Mouse (Mus musculus) CD4-positive helper T cell, adult 2 months (primary cell): ENCODE results near the gene Amn1.
"Not testable (repeated sequence)": the region's sequence is repeated elsewhere in the genome, so short reads cannot be mapped to it uniquely, and the experiment has no call there.

Source experiments
- DNase-seq: peaks from one replicate; pipeline ENCODE4 v3.0.0-alpha.2; 2012; ENCODE audit warnings: low read depth, missing footprints, low spot score

Gene Amn1

GRCm38 (mm10) chr6:149188041-149188924 lies at the start of gene Amn1:
Gene Amn1 (minus strand): TSS chr6:149188712.
- peak; percentile 96 for DNase-seq

- no peak for DNase-seq
Observed at GRCm38 (mm10) chr6:149236807-149237206, 48.3 kb upstream of the Amn1 start.

GRCm38 (mm10) chr6:149233918-149234317 lies 45.4 kb upstream of the Amn1 start:
- no peak for DNase-seq

- no peak for DNase-seq
Observed at GRCm38 (mm10) chr6:149224751-149225150, 36.2 kb upstream of the Amn1 start.

GRCm38 (mm10) chr6:149221296-149221695 lies 32.8 kb upstream of the Amn1 start:
- DNase-seq, result no peak

GRCm38 (mm10) chr6:149198572-149198971 lies 10.1 kb upstream of the Amn1 start:
- DNase-seq, result no peak

GRCm38 (mm10) chr6:149197116-149197515 lies 8.6 kb upstream of the Amn1 start:
- no peak for DNase-seq

GRCm38 (mm10) chr6:149193276-149193905 lies 4.9 kb upstream of the Amn1 start:
- DNase-seq, result peak; percentile 87

GRCm38 (mm10) chr6:149191951-149192350 lies 3.4 kb upstream of the Amn1 start:
- DNase-seq, result not testable (repeated sequence)

GRCm38 (mm10) chr6:149189340-149189922 lies 919 bp upstream of the Amn1 start:
- DNase-seq, result peak; percentile 6

GRCm38 (mm10) chr6:149188925-149189257 lies 379 bp upstream of the Amn1 start:
- no peak for DNase-seq

GRCm38 (mm10) chr6:149187371-149187770 lies 1.1 kb downstream of the Amn1 start:
- DNase-seq, result no peak

GRCm38 (mm10) chr6:149184007-149184406 lies 4.5 kb downstream of the Amn1 start:
- no peak for DNase-seq

GRCm38 (mm10) chr6:149179064-149179463 lies 9.4 kb downstream of the Amn1 start:
- DNase-seq, result no peak

GRCm38 (mm10) chr6:149174932-149175570 lies 13.5 kb downstream of the Amn1 start:
- no peak for DNase-seq

- no peak for DNase-seq
Observed at GRCm38 (mm10) chr6:149173831-149174625, 14.5 kb downstream of the Amn1 start.

GRCm38 (mm10) chr6:149169965-149170364 lies 18.5 kb downstream of the Amn1 start:
- not testable (repeated sequence) for DNase-seq

GRCm38 (mm10) chr6:149168436-149168835 lies 20.1 kb downstream of the Amn1 start:
- no peak for DNase-seq

GRCm38 (mm10) chr6:149167672-149168071 lies 20.8 kb downstream of the Amn1 start:
- DNase-seq, result no peak

- not testable (repeated sequence) for DNase-seq
Observed at GRCm38 (mm10) chr6:149167038-149167437, 21.5 kb downstream of the Amn1 start.
